Mouse (Mus musculus): ENCODE measurements around the gene Zdhhc18.

DNA sequence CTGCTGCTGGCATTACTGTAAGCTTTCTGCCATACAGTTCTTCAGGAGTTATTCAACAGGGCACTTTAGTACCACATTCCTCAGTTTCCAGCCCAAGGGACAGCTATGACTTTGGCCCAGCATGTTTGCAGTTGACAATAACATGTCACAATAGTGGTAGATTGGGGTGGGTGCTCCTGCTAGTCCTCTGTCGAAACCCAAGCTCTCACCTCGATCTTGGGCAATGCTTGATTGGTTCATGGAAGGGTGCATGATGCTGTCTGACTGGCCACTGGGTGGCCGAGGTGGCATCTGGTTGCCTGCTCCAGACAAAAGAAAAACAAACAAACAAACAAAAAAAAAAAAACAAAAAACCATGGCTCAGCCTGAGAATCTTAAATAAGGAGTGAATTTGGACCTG, 45.4 kb upstream of the Zdhhc18 start:
- TF ChIP-seq ELF1 (IDR thresholded peaks at IDR 0.05; ENCODE audit: low read depth, low read length): no peak
- TF ChIP-seq NRF1 (IDR thresholded peaks at IDR 0.05; ENCODE audit: insufficient read depth, low read depth, low read length, poor library complexity, severe bottlenecking): no peak
- no peak for TF ChIP-seq CHD1 (IDR thresholded peaks at IDR 0.05; ENCODE audit: low read depth, low read length)
- no peak for TF ChIP-seq CTCF (IDR thresholded peaks at IDR 0.05 in 2 of 3, conservative IDR thresholded peaks at IDR 0.05 in 1 of 3; ENCODE audit: control insufficient read depth in 1 of 3, insufficient read depth in 1 of 3, low read depth in 2 of 3, low read length in 3 of 3, poor library complexity in 1 of 3, severe bottlenecking in 1 of 3)
- TF ChIP-seq MEF2A (IDR thresholded peaks at IDR 0.05; ENCODE audit: extremely low read depth, insufficient replicate concordance, low read depth, low read length, poor library complexity, severe bottlenecking): no peak
